Mouse (Mus musculus): ENCODE data around the gene Kcnd3.

The Kcnd3 gene

GRCm38 (mm10) chr3:105521178-105521631 is 69.1 kb downstream of the Kcnd3 start:
- peak; percentile 74 to 89 for DNase-seq (ENCODE audit: low spot score in 2 of 2)

- no peak for DNase-seq (ENCODE audit: low spot score in 2 of 2)
These were observed 69.5 kb downstream of the Kcnd3 start for GRCm38 (mm10) chr3:105521639-105522038.

GRCm38 (mm10) chr3:105528860-105529259 is 76.7 kb downstream of the Kcnd3 start:
- no peak for DNase-seq (ENCODE audit: low spot score in 2 of 2)

GRCm38 (mm10) chr3:105529700-105530099 is 77.6 kb downstream of the Kcnd3 start:
- no peak for DNase-seq (ENCODE audit: low spot score in 2 of 2)

GRCm38 (mm10) chr3:105530363-105531130 is 78.4 kb downstream of the Kcnd3 start:
- peak; percentile 65 to 67 for DNase-seq (ENCODE audit: low spot score in 2 of 2)

GRCm38 (mm10) chr3:105538406-105538805 is 86.3 kb downstream of the Kcnd3 start:
- peak in 1 of 2 experiments; percentile 38 for DNase-seq (ENCODE audit: low spot score in 2 of 2)

GRCm38 (mm10) chr3:105538819-105539607 is 86.9 kb downstream of the Kcnd3 start:
- no peak for DNase-seq (ENCODE audit: low spot score in 2 of 2)

GRCm38 (mm10) chr3:105542741-105543140 is 90.6 kb downstream of the Kcnd3 start:
- no peak for DNase-seq (ENCODE audit: low spot score in 2 of 2)

- no peak for DNase-seq (ENCODE audit: low spot score in 2 of 2)
These were observed 92.0 kb downstream of the Kcnd3 start for GRCm38 (mm10) chr3:105544106-105544505.

GRCm38 (mm10) chr3:105546611-105547071 is 94.5 kb downstream of the Kcnd3 start:
- DNase-seq (ENCODE audit: low spot score in 2 of 2), result peak in 1 of 2 experiments; percentile 38

GRCm38 (mm10) chr3:105548074-105548771 is 96.1 kb downstream of the Kcnd3 start:
- no peak for DNase-seq (ENCODE audit: low spot score in 2 of 2)

- DNase-seq (ENCODE audit: low spot score in 2 of 2), result peak; percentile 48 to 64
These were observed 107.3 kb downstream of the Kcnd3 start for GRCm38 (mm10) chr3:105559456-105559855.

- no peak for DNase-seq (ENCODE audit: low spot score in 2 of 2)
These were observed 114.8 kb downstream of the Kcnd3 start for GRCm38 (mm10) chr3:105566973-105567372.

GRCm38 (mm10) chr3:105567472-105567871 is 115.3 kb downstream of the Kcnd3 start:
- DNase-seq (ENCODE audit: low spot score in 2 of 2), result no peak

- no peak for DNase-seq (ENCODE audit: low spot score in 2 of 2)
These were observed 116.3 kb downstream of the Kcnd3 start for GRCm38 (mm10) chr3:105568403-105568802.

GRCm38 (mm10) chr3:105568851-105569250 is 116.7 kb downstream of the Kcnd3 start:
- DNase-seq (ENCODE audit: low spot score in 2 of 2), result no peak

- no peak for DNase-seq (ENCODE audit: low spot score in 2 of 2)
These were observed 117.2 kb downstream of the Kcnd3 start for GRCm38 (mm10) chr3:105569310-105569752.

- no peak for DNase-seq (ENCODE audit: low spot score in 2 of 2)
These were observed 117.8 kb downstream of the Kcnd3 start for GRCm38 (mm10) chr3:105569950-105570349.

GRCm38 (mm10) chr3:105570818-105571217 is 118.7 kb downstream of the Kcnd3 start:
- no peak for DNase-seq (ENCODE audit: low spot score in 2 of 2)

GRCm38 (mm10) chr3:105571944-105572343 is 119.8 kb downstream of the Kcnd3 start:
- no peak for DNase-seq (ENCODE audit: low spot score in 2 of 2)

- DNase-seq (ENCODE audit: low spot score in 2 of 2), result no peak
These were observed 121.0 kb downstream of the Kcnd3 start for GRCm38 (mm10) chr3:105573156-105573555.

- DNase-seq (ENCODE audit: low spot score in 2 of 2), result no peak
These were observed 126.2 kb downstream of the Kcnd3 start for GRCm38 (mm10) chr3:105578320-105578719.

All from frontal cortex, postnatal 36 days (tissue).